Mouse (Mus musculus): ENCODE data around the gene Sdcbp2. TPM values are rescaled to one million over a fixed set of nuclear protein-coding genes. Genes with fewer than 3 reads are reported as not detected.
"Not testable (repeated sequence)": the region's sequence is repeated elsewhere in the genome, so short reads cannot be mapped to it uniquely, and the experiment has no call there.

Sdcbp2 gene
- polyA plus RNA-seq, 1 experiment: not detected

DNA sequence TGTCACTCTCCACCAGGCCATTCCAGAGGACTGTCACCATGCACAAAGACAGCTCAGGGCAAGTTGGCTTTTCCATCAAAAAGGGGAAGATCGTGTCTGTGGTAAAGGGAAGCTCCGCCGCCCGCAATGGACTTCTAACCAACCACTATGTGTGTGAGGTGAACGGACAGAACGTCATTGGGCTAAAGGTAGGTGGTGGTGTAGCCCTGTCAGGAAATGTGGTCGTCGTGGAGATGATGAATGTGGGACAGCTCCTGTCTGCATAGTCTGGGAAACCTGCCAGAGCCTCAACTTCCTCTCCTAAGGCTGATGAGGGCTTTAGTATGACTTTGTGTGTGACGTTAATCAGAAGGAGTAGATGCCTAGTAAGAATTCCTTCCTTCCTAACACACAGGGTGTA, 14.9 kb downstream of the Sdcbp2 start:
- no peak overlapping the region for H3K27ac ChIP-seq (ENCODE audit: insufficient read depth, low read depth, low read length)

DNA sequence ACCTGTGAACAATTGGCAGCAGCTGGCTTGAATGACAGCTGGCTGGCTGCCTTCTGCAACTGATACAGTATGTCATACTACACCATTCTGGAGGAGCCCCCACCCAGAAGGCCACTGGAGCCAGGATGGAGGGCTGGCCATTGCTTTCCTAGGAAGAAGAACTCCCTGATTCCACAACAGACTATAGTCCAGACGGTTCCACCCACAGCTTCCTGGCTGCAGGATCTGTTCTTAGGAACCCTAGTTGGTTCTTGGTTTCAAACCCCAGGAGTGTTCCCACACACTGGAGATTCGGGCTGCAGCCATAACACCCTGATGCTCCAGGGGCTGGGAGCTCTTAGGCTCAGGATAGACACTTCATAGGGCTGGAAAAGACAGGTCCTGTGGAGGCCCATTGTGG, 25.6 kb downstream of the Sdcbp2 start:
- Histone ChIP-seq H3K4me3 (ENCODE audit: insufficient read depth, low read length) (no peak overlapping the region), H3K27ac (ENCODE audit: insufficient read depth, low read depth, low read length) (no peak overlapping the region), H3K4me1 (ENCODE audit: control insufficient read depth, insufficient read depth, low read length) (peaks cover 5% of the 10 kb centered on the region)
- TF ChIP-seq POLR2A (IDR thresholded peaks at IDR 0.05; ENCODE audit: borderline replicate concordance, low read depth, low read length) (no peak), CTCF (IDR thresholded peaks at IDR 0.05; ENCODE audit: low read depth, low read length) (no peak)

More for the DNA sequence above, 14.9 kb downstream of the Sdcbp2 start:
- peaks cover 12% of the 10 kb centered on the region for H3K4me1 ChIP-seq (ENCODE audit: control insufficient read depth, insufficient read depth, low read length)
- no peak overlapping the region for H3K4me3 ChIP-seq (ENCODE audit: insufficient read depth, low read length)
- TF ChIP-seq CTCF (IDR thresholded peaks at IDR 0.05; ENCODE audit: low read depth, low read length) (no peak), POLR2A (IDR thresholded peaks at IDR 0.05; ENCODE audit: borderline replicate concordance, low read depth, low read length) (no peak)

- TF ChIP-seq CTCF (IDR thresholded peaks at IDR 0.05; ENCODE audit: low read depth, low read length) (no peak), POLR2A (IDR thresholded peaks at IDR 0.05; ENCODE audit: borderline replicate concordance, low read depth, low read length) (no peak)
- Histone ChIP-seq H3K4me3 (ENCODE audit: insufficient read depth, low read length) (no peak overlapping the region), H3K27ac (ENCODE audit: insufficient read depth, low read depth, low read length) (no peak overlapping the region), H3K4me1 (ENCODE audit: control insufficient read depth, insufficient read depth, low read length) (peaks cover 5% of the 10 kb centered on the region)
Observed at GRCm38 (mm10) chr2:151602106-151602505, 29.7 kb downstream of the Sdcbp2 start.

DNA sequence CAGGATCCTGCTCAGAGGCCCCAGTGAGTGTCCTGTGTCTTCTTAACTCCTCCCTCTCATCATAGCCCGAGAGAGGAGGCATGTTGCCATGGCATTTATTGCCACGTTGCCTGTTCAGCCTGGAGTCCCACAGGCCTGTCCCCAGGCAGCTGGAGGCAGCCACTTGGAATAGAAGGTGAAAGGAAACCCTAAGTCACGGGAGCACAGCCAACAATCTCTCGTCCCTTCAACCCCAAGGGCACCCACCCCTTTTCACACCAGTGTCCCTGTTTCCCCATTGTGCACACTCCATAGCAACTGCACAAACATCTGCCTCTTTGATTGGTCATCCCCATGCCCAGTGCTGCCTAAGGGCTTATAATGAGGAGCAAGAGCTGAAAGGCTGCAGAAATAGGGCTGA, 31.2 kb downstream of the Sdcbp2 start:
- Histone ChIP-seq H3K4me3 (ENCODE audit: insufficient read depth, low read length) (no peak overlapping the region), H3K4me1 (ENCODE audit: control insufficient read depth, insufficient read depth, low read length) (peaks cover 5% of the 10 kb centered on the region)
- TF ChIP-seq CTCF (IDR thresholded peaks at IDR 0.05; ENCODE audit: low read depth, low read length) (no peak), POLR2A (IDR thresholded peaks at IDR 0.05; ENCODE audit: borderline replicate concordance, low read depth, low read length) (no peak)

GRCm38 (mm10) chr2:151605437-151605987, 33.1 kb downstream of the Sdcbp2 start:
- H3K4me1 ChIP-seq (ENCODE audit: control insufficient read depth, insufficient read depth, low read length): no peaks in the 10 kb centered on the region
- no peak for TF ChIP-seq CTCF (IDR thresholded peaks at IDR 0.05; ENCODE audit: low read depth, low read length)
- no peak for TF ChIP-seq POLR2A (IDR thresholded peaks at IDR 0.05; ENCODE audit: borderline replicate concordance, low read depth, low read length)
- H3K4me3 ChIP-seq (ENCODE audit: insufficient read depth, low read length): no peak overlapping the region
- no peak overlapping the region for H3K27ac ChIP-seq (ENCODE audit: insufficient read depth, low read depth, low read length)

More for the DNA sequence above, 31.2 kb downstream of the Sdcbp2 start:
- no peak overlapping the region for H3K27ac ChIP-seq (ENCODE audit: insufficient read depth, low read depth, low read length)

DNA sequence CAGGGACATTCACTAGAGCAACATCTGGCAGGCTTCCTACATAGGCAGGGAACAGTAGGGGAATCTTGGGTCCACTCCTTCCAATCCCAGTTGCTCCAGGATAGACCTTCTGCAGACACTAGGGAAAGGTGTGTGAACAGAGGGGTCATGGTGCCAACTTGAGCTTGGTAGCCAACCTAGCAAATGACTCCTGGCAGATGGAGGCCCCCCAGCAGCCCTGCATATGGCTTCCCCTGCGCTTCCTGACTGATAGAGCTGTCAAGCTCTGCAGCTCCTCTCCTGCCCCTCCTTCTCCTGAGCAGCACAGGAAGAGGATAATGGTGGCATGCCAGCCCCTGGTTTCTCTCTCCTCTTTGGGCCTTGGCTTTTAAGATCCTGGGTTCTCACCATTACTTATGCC, 36.0 kb downstream of the Sdcbp2 start:
- Histone ChIP-seq H3K4me3 (ENCODE audit: insufficient read depth, low read length) (no peak overlapping the region), H3K4me1 (ENCODE audit: control insufficient read depth, insufficient read depth, low read length) (no peaks in the 10 kb centered on the region), H3K27ac (ENCODE audit: insufficient read depth, low read depth, low read length) (no peak overlapping the region)
- no peak for TF ChIP-seq POLR2A (IDR thresholded peaks at IDR 0.05; ENCODE audit: borderline replicate concordance, low read depth, low read length)
- no peak for TF ChIP-seq CTCF (IDR thresholded peaks at IDR 0.05; ENCODE audit: low read depth, low read length)

GRCm38 (mm10) chr2:151609974-151610373, 37.6 kb downstream of the Sdcbp2 start:
- Histone ChIP-seq H3K27ac (ENCODE audit: insufficient read depth, low read depth, low read length) (no peak overlapping the region), H3K4me1 (ENCODE audit: control insufficient read depth, insufficient read depth, low read length) (no peaks in the 10 kb centered on the region), H3K4me3 (ENCODE audit: insufficient read depth, low read length) (no peak overlapping the region)
- no peak for TF ChIP-seq CTCF (IDR thresholded peaks at IDR 0.05; ENCODE audit: low read depth, low read length)
- no peak for TF ChIP-seq POLR2A (IDR thresholded peaks at IDR 0.05; ENCODE audit: borderline replicate concordance, low read depth, low read length)

DNA sequence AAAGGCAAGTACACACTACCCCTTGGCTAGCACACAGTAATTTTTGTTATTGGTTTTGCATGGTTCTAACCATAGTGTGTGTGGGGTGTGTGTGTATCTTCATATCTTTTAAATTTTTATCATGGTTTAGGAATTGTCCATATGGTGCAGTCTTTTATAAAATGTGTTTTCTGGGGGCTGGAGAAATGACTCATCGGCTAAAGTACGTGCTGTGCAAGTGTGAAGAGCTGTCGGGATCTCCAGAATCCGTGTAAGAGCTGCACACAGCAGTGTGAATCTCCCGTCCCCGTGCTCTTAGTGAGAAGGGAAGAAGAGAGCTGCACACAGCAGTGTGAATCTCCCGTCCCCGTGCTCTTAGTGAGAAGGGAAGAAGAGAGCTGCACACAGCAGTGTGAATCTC, 43.4 kb downstream of the Sdcbp2 start:
- H3K4me1 ChIP-seq (ENCODE audit: control insufficient read depth, insufficient read depth, low read length); H3K27ac ChIP-seq (ENCODE audit: insufficient read depth, low read depth, low read length); H3K4me3 ChIP-seq (ENCODE audit: insufficient read depth, low read length): not testable (repeated sequence)

- Histone ChIP-seq H3K4me3 (ENCODE audit: insufficient read depth, low read length) (no peak overlapping the region), H3K27ac (ENCODE audit: insufficient read depth, low read depth, low read length) (no peak overlapping the region), H3K4me1 (ENCODE audit: control insufficient read depth, insufficient read depth, low read length) (no peaks in the 10 kb centered on the region)
- TF ChIP-seq POLR2A (IDR thresholded peaks at IDR 0.05; ENCODE audit: borderline replicate concordance, low read depth, low read length) (no peak), CTCF (IDR thresholded peaks at IDR 0.05; ENCODE audit: low read depth, low read length) (no peak)
Observed at GRCm38 (mm10) chr2:151616551-151617329, 44.3 kb downstream of the Sdcbp2 start.

DNA sequence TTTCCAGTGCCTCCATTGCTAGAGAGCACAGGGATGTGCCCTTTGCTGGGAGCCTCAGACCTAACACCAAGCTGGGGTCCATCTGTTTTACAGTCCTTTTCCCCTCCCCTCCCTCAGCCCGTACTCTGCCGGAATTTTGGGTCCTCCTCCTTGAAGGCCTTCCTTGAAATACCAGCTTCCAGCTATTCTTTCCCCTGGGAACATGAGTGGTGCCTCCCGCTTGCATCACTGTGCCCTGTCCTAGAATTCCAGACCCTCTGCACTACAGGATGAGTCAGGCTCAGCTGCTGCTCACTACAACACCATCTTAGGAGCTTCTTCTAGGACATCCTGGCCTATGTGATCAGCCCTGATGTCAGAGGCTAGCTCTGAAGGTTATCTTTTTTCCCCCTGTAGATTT, 51.4 kb downstream of the Sdcbp2 start:
- Histone ChIP-seq H3K4me3 (ENCODE audit: insufficient read depth, low read length) (no peak overlapping the region), H3K27ac (ENCODE audit: insufficient read depth, low read depth, low read length) (no peak overlapping the region), H3K4me1 (ENCODE audit: control insufficient read depth, insufficient read depth, low read length) (no peaks in the 10 kb centered on the region)
- no peak for TF ChIP-seq CTCF (IDR thresholded peaks at IDR 0.05; ENCODE audit: low read depth, low read length)

Data from bone marrow macrophage, adult 2 months (primary cell).